Mouse (Mus musculus) hindbrain, embryonic 11.5 days (tissue): ENCODE measurements at regions not wholly inside any gene's neighbourhood (a gene's known extent, or its start where the extent isn't known, plus 50 kb on each side); places are given as distances from the start of the nearest gene placed in this dataset.

ENCODE experiments used
- ATAC-seq: fragments of 200-750 bp; cut with Nextera tagmentation; 2 replicates; pipeline ENCODE4 v1.8.0; 2017; ENCODE audit warnings: mild to moderate bottlenecking, moderate TSS enrichment, moderate library complexity; ENCODE audit not compliant: low FRiP score
- DNase-seq: peaks from one replicate; pipeline ENCODE4 v3.0.0-alpha.2; 2015; ENCODE audit warnings: low spot score
- H3K27ac ChIP-seq: fragments of 300-500 bp; sonication (generic); 2 replicates; pipeline ENCODE4 v1.5.1; 2014; ENCODE audit warnings: mild to moderate bottlenecking, low read depth, low read length
- H3K27me3 ChIP-seq: fragments of 300-500 bp; sonication (generic); 2 replicates; pipeline ENCODE4 v1.6.1; 2014; ENCODE audit warnings: mild to moderate bottlenecking, low read length, moderate library complexity, mixed read lengths; ENCODE audit not compliant: control insufficient read depth, insufficient read depth
- H3K36me3 ChIP-seq: fragments of 300-500 bp; sonication (generic); 2 replicates; pipeline ENCODE4 v1.6.1; 2014; ENCODE audit warnings: mild to moderate bottlenecking, low read length, moderate library complexity, mixed read lengths; ENCODE audit not compliant: control insufficient read depth, insufficient read depth
- H3K4me1 ChIP-seq: fragments of 300-500 bp; sonication (generic); replicated peaks from 2 replicates; pipeline ENCODE4 v1.6.1; 2014; ENCODE audit warnings: low read length, mixed read lengths; ENCODE audit not compliant: control insufficient read depth, insufficient read depth
- H3K4me2 ChIP-seq: fragments of 300-500 bp; sonication (generic); replicated peaks from 2 replicates; pipeline ENCODE4 v1.6.1; 2014; ENCODE audit warnings: mild to moderate bottlenecking, low read depth, low read length
- H3K4me3 ChIP-seq: fragments of 300-500 bp; sonication (generic); 2 replicates; pipeline ENCODE4 v1.5.1; 2014; ENCODE audit warnings: low read depth, low read length
- H3K9ac ChIP-seq: fragments of 300-500 bp; sonication (generic); 2 replicates; pipeline ENCODE4 v1.6.1; 2014; ENCODE audit warnings: low read depth, low read length
- H3K9me3 ChIP-seq: fragments of 300-500 bp; sonication (generic); 2 replicates; pipeline ENCODE4 v1.6.1; 2016; ENCODE audit warnings: low read length; ENCODE audit not compliant: control insufficient read depth
- WGBS: fragments of 180-500 bp; shearing (Covaris S2); extraction: QIAGEN DNeasy Blood & Tissue Kit; methylation state at CpG from one replicate; pipeline ENCODE4 v1.1.7; 2014; 5-methylcytosine and 5-hydroxymethylcytosine counted together

DNA sequence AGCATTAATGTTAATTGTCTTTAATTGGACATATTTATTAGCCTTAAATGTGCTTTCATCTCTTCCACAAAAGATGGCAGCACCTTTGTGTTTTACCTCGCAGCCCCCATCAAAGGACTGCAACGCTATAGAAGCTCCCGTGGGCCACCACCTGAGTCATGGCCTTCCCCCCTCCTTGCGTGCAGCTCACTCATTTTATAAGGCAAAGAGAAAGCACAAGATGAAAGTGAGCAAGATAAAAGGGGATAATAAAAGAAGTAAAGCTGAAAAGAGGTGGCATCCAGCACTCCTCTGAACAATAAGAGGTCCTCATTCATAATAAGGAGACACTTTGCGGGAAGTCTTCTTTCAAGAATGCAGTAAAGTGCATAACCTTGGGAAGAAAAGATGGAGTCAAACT lies 403.9 kb downstream of the Cenpc1 start:
- Histone ChIP-seq H3K27ac (no peak overlapping the region), H3K4me3 (no peak overlapping the region), H3K4me2 (no peak overlapping the region), H3K27me3 (no peaks in the 10 kb centered on the region), H3K9me3 (no peaks in the 10 kb centered on the region), H3K9ac (no peak overlapping the region), H3K4me1 (no peaks in the 10 kb centered on the region), H3K36me3 (no peaks in the 10 kb centered on the region)
- WGBS = 51% methylated on average over 5 of the region's 5 CpGs
- ATAC-seq (no peak), DNase-seq (no peak)

DNA sequence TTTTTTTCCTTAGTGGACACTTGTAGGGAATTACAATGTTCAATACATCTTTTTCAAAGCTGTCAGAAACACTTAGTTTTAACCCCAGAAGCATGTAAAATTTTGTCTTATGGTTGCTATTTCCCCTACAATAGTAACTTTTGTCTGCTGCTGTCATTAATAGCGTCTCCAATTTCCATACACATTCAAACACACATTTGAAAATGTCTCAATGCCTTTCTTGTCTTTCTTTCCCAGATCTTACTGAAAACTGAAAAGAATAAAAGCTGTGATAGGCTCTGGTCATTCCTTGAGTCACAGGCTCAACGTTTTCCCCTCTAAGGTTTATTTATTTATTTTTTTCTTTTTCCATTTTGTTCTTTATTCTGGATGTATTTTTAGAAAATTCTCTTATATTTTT lies 444.3 kb downstream of the Cenpc1 start:
- no peak overlapping the region for H3K4me3 ChIP-seq
- no peaks in the 10 kb centered on the region for H3K9me3 ChIP-seq
- H3K27me3 ChIP-seq = no peaks in the 10 kb centered on the region
- no peak overlapping the region for H3K9ac ChIP-seq
- ATAC-seq = no peak
- 58% methylated on average over 2 of the region's 2 CpGs for WGBS
- no peak overlapping the region for H3K4me2 ChIP-seq
- no peaks in the 10 kb centered on the region for H3K4me1 ChIP-seq
- H3K27ac ChIP-seq = no peak overlapping the region
- no peaks in the 10 kb centered on the region for H3K36me3 ChIP-seq
- DNase-seq = no peak

DNA sequence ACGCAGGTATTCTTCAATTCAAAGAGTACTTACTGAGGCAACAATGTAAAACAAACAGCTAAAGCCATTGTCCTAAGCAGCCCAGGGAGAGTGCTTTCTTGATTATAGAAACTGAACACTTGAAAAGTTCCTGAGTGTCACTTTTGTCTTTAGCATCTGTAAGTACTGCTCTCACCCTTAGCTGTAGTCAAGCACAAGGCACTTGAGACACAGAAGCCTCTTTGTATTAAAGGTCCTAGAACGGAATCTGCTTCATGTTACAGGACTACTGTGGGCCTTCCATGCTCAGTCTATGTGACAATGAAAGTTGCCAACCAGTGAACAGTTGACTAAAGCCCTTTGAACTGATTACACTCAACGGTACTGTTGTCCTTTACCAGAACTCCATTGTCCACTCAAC lies 450.6 kb downstream of the Cenpc1 start:
- H3K9ac ChIP-seq = no peak overlapping the region
- no peak overlapping the region for H3K4me2 ChIP-seq
- H3K9me3 ChIP-seq = no peaks in the 10 kb centered on the region
- H3K27ac ChIP-seq = no peak overlapping the region
- 77% methylated on average over 3 of the region's 3 CpGs for WGBS
- H3K36me3 ChIP-seq = no peaks in the 10 kb centered on the region
- no peaks in the 10 kb centered on the region for H3K27me3 ChIP-seq
- DNase-seq (no peak), ATAC-seq (no peak)
- H3K4me1 ChIP-seq = no peaks in the 10 kb centered on the region
- no peak overlapping the region for H3K4me3 ChIP-seq

DNA sequence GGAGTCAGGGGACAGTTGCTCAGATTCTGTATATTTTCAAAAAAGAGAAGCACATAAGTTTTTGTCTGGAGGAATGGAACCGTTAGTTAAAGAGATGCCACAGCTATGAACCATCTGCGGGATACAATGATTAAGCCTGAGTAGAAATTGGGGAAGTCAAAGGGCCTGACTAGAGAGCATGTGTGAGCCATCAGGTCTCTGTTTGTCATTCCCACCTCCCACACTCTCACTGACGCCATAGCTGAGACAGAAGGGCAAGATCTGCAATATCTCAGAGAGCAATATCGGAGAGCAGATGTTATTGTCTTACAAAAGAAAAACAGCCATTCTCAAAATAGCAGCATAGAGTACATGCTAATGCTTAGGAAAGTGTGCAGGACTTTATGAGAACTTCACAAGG lies 452.8 kb downstream of the Cenpc1 start:
- no peak overlapping the region for H3K27ac ChIP-seq
- no peak overlapping the region for H3K4me3 ChIP-seq
- H3K4me2 ChIP-seq = no peak overlapping the region
- no peak overlapping the region for H3K9ac ChIP-seq
- no peaks in the 10 kb centered on the region for H3K4me1 ChIP-seq
- WGBS = 85% methylated on average over 4 of the region's 4 CpGs
- ATAC-seq (no peak), DNase-seq (no peak)
- no peaks in the 10 kb centered on the region for H3K27me3 ChIP-seq
- no peaks in the 10 kb centered on the region for H3K9me3 ChIP-seq
- H3K36me3 ChIP-seq = no peaks in the 10 kb centered on the region

DNA sequence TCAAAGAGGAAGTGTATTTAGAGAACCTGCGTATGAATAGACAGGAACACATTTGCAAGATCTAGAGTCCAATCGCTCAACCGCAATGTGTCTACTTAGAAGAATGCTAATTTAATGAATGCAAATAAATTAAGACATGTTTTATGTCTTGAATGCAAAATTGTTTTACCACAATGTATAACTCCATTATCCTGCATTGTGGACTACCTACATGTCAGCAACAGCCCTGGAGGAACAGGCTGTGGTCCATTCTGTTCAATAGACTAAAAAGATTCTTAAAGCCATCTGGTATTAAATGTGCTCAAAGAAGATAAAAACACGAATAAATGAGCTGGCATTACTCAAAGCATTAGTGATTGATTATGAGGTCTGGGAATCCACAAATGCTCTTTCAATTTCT lies 456.3 kb downstream of the Cenpc1 start:
- Histone ChIP-seq H3K27ac (no peak overlapping the region), H3K36me3 (no peaks in the 10 kb centered on the region), H3K9ac (no peak overlapping the region), H3K4me2 (no peak overlapping the region), H3K4me3 (no peak overlapping the region), H3K27me3 (no peaks in the 10 kb centered on the region), H3K9me3 (no peaks in the 10 kb centered on the region), H3K4me1 (no peaks in the 10 kb centered on the region)
- DNase-seq (no peak), ATAC-seq (no peak)
- WGBS = 76% methylated on average over 4 of the region's 4 CpGs

DNA sequence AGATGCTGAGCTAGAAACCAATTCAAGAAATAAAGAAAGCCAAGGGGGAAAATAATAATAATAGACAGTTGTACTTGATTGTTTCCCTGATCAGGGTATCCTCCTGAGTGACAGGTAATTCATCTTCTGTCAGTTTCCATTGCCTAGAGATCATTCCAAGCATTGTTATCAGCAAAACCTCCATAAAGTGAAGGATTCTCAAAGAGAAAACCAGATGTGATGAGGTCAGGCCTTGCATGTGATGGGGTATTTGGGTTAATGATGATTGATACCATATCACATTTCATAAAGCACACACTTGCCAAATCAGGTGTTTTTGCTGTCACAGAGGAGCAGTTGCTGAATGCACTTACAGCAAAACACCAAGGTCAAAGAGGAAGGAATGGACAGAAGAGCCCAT lies 467.2 kb downstream of the Cenpc1 start:
- Histone ChIP-seq H3K4me2 (no peak overlapping the region), H3K9ac (no peak overlapping the region), H3K27ac (no peak overlapping the region), H3K27me3 (no peaks in the 10 kb centered on the region), H3K36me3 (no peaks in the 10 kb centered on the region), H3K9me3 (no peaks in the 10 kb centered on the region), H3K4me3 (no peak overlapping the region), H3K4me1 (no peaks in the 10 kb centered on the region)
- ATAC-seq = peak; percentile 70
- DNase-seq = peak; percentile 1

DNA sequence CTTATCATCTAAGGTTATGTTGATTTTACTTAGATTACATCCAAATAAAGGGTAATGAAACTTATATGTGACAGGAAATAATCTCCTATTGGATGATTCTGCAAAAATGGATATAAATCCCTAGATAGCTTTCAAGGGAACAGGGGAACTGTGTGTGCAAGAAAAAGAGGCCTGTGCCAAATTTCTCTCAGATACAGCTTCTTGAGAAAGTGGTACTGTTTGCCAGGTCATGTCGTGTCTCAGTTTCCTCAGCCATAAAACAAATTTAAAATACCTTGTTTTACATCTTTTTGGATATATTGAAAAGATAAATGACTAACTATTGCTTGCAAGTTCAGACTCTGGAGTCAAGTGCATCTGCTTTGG lies 470.3 kb downstream of the Cenpc1 start:
- no peak for DNase-seq
- Histone ChIP-seq H3K36me3 (no peaks in the 10 kb centered on the region), H3K9me3 (no peaks in the 10 kb centered on the region), H3K4me1 (no peaks in the 10 kb centered on the region), H3K4me3 (no peak overlapping the region), H3K27me3 (no peaks in the 10 kb centered on the region), H3K9ac (no peak overlapping the region), H3K4me2 (no peak overlapping the region), H3K27ac (no peak overlapping the region)
- WGBS = 53% methylated on average over 1 of the region's 1 CpGs
- no peak for ATAC-seq

DNA sequence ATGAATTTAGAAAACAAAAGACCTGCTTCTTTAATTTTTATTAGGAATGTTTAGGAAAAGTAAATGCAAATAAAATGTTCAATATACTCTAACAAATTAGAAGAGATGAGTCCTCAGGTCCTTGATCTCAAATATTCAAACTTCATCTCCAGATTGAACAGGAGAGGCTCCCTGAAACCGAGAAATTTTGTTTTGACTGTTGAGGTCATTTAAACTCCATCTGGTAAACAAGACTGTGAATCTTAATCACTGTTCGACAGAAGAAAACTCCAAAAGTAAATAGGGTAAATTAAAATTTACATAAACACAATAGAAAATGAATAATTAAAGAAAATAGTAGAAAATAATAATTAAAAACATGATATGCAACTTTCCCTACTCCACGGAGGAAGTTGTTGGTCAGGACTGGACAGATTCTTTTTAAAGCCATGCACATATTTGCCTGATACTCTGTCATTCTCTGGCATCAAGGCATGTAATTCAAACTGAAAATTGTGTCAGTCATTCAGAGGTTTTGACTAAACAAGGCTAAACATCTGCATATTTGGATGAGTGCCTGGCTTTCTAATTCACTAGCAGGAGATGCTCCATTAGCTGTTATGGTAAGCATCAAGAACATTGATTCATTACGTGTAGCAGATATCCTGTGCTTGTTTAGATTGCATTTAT lies 470.8 kb downstream of the Cenpc1 start:
- Histone ChIP-seq H3K27me3 (no peaks in the 10 kb centered on the region), H3K9me3 (no peaks in the 10 kb centered on the region), H3K27ac (no peak overlapping the region), H3K9ac (no peak overlapping the region), H3K4me1 (no peaks in the 10 kb centered on the region), H3K4me3 (no peak overlapping the region), H3K36me3 (no peaks in the 10 kb centered on the region), H3K4me2 (no peak overlapping the region)
- no peak for DNase-seq
- ATAC-seq = no peak
- whole genome bisulfite sequencing = 93% methylated on average over 4 of the region's 4 CpGs

DNA sequence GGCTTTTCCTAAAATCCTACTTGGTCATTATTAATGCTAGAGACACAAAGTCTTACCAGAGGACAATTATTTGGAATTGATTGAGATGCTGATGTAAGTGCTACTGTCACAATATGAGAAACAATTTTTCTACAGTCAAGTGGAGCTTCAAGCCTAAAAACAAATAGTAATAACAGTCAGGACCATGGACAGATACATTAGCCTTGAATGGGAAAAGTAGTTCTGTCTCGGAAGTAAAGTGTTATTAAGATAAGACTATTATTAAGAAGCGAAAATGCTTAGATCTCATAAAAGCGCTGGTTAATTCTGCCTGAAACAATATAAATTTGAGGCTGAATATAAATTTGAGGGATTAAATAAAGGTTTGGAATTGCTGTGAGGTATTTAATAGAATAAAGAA lies 473.1 kb downstream of the Cenpc1 start:
- Histone ChIP-seq H3K27ac (no peak overlapping the region), H3K9ac (no peak overlapping the region), H3K4me2 (no peak overlapping the region), H3K36me3 (no peaks in the 10 kb centered on the region), H3K4me3 (no peak overlapping the region), H3K27me3 (no peaks in the 10 kb centered on the region), H3K4me1 (no peaks in the 10 kb centered on the region), H3K9me3 (no peaks in the 10 kb centered on the region)
- 81% methylated on average over 3 of the region's 3 CpGs for WGBS
- DNase-seq = peak; percentile 5
- ATAC-seq = no peak
